Mouse (Mus musculus) left cerebral cortex, adult 11 months (tissue): ENCODE data around the gene Slc18a2.

Source experiments
- DNase-seq: peaks from one replicate; pipeline ENCODE4 v3.0.0; 2022; ENCODE audit warnings: low spot score

Slc18a2 gene

DNA sequence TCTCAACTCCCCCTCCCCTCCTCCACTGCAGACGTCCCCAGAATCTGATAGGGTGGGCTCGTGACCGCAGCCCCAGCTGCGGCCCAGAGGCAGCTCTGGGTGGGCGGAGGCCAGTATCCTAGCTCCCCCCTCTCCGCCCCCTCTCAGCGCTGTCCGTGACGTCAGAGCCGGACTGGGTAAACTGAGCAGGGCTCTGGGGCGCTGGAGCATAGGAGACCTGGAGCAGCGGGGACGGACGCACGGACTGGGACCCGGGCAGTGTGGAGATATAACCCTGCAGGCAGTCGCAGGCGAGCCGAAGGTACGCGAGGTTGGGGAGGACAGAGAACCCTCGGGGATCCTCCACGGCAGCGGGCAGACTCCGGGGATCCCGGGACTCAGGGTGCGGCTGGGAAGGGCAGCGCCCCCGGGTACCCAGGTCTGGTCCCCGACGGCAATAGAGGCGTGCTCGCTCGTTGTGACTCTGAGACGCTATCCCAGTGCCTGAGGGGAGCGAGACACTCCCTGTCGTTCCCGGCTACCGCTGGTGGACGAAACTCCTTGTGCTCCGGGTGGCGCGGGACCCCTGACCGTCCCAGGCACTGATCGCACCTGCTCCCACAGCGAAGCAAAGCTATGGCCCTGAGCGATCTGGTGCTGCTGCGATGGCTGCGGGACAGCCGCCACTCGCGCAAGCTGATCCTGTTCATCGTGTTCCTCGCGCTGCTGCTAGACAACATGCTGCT, at the start of gene Slc18a2:
Gene Slc18a2, plus strand, starts transcription at position 179 of the 725 bp plus-strand sequence.
- DNase-seq: no peak

DNA sequence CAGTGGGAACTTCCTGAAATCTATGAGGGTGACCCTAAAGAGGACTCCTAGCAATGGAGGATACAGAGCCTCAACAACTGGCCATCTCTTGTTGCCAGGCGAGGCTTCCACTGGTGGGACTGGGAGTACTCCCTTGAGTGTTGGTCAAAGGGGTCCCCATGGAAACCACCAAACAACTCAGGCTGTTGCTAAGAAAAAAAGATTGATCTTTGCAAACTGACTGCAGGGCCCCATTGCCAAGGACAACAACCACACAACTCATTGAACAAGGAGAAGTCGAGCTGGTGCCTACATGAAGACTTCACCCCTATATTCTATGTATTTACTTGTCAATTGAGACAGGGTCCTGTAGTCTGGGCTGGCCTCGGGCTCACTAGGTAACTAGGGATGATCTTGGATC, 43.8 kb upstream of the Slc18a2 start:
- DNase-seq: no peak

DNA sequence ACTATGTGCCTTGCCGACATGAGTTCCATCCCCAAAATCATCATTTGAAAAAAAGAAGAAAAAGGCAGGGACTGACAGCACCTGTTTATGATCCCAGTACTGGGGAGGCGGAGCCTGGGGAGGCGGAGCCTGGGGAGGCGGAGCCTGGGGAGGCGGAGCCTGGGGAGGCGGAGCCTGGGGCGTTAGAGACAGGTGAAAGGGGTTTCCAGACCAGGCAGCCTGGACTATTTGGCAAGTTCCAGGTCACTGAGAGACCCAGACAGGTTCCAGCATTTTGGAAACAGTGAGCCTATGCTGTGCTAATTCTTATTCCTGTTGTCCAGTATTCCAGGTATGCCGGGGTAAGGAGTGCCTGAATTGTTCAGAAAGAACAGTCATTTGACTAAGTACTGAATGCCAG, 41.7 kb upstream of the Slc18a2 start, which contains the start of gene Kcnk18:
Gene Kcnk18, plus strand, starts transcription at position 224 of the 400 bp plus-strand sequence.
- no peak for DNase-seq

DNA sequence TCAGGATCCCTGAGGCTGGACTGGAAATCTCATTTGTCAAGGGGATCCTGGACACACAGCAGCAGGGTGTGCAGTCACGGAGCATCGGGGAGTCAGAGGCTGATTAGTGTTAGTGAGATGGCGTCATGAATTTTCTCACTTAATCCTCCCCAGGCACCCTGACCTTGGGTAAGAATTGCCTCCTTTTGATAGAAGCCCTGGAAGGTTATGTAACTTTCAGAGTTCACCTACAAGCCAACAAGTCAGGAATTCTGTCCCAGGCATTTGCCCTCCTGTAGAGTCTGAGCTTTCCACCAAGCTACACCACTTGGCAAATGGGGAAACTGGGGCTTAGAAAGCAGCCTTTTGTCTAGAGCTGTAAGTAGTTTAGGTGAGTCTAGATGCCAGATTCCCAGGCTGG, 39.6 kb upstream of the Slc18a2 start:
- no peak for DNase-seq

DNA sequence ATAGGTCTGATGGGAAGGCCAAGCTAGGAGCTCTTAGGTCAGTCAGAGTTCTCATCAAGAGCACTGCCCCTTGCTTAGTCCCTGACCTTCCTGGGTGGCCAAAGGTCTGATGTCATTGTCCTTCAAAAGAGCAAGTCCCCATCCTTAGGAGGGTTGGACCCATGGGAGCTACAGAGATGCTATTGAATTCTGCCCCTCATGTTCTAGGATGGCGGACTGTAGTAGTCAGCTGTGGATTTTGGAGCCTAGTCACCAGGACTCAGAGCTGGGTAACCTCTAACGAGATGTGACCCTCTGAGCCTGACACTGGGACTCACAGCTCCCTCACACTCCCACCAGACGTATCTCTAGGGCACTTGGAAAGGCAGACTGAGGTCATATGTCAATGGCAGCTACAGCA, 32.3 kb upstream of the Slc18a2 start:
- DNase-seq: no peak

DNA sequence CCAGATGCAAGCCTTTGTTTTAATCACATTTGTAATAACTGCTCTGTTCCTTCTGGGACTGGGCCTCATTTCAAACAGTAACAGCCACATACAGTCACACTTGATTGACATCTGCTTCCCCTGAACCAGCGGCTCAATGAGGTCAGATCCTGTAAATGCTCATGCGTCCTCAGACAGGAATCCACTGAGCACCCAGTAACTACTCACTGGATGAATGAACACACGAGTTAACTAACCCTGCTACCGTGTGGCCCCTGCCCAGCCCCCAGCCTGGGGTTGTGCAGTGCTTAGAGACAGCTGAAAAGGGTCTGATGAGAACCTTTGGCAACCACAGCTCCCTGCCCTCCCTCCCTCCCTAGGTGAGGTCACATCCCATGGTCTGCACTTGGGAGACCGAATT, 27.9 kb upstream of the Slc18a2 start:
- DNase-seq: no peak

DNA sequence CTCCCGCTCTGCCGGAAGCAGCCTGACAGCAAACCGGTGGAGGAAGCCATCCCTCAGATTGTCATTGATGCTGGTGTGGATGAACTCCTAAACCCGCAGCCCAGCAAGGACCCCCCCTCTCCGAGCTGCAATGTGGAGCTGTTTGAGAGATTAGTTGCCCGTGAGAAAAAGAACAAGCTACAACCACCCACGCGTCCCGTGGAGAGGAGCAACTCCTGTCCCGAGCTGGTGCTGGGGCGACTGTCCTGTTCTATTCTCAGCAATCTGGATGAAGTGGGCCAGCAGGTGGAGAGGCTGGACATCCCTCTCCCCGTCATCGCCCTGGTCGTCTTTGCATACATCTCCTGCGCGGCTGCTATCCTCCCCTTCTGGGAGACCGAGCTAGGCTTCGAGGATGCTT, 25.7 kb upstream of the Slc18a2 start:
- no peak for DNase-seq

DNA sequence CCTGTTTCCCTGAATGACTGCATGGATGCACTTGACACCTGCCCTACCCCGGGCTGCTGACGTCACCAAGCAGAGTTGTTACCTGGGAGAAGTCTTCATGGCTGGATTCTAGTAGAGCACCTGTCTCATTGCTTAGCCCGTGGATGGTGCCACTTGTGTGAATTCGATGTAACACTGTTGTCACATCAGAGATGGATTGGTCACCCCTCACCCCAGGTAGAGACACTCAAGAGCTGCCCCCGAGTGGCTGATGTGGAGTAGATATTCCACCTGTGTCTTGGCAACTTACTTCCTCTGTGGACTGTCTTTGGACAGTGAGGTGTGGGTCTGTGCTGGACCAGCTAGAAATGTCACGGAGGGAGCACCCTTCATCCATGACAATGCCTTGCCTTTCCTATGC, 24.6 kb upstream of the Slc18a2 start:
- DNase-seq: no peak

DNA sequence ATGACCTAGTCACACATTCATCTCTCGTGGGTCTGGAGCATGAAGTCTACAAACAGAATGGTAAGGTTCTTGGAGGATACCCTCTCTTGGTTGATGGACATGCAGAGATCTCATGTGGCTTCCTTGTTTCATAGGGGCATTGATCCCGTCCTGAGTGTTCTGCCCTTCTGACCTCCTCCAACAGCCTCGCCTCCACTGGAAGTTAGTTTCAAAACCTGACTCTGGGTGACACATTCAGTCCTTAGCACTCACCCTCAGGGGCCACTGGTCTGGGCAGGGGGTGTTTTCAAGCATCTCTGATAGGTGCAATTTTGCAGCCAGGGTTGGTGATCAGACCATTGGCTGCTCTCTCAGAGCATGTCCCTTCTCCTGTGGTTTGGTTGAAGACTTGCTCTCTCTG, 22.1 kb upstream of the Slc18a2 start:
- DNase-seq: no peak

DNA sequence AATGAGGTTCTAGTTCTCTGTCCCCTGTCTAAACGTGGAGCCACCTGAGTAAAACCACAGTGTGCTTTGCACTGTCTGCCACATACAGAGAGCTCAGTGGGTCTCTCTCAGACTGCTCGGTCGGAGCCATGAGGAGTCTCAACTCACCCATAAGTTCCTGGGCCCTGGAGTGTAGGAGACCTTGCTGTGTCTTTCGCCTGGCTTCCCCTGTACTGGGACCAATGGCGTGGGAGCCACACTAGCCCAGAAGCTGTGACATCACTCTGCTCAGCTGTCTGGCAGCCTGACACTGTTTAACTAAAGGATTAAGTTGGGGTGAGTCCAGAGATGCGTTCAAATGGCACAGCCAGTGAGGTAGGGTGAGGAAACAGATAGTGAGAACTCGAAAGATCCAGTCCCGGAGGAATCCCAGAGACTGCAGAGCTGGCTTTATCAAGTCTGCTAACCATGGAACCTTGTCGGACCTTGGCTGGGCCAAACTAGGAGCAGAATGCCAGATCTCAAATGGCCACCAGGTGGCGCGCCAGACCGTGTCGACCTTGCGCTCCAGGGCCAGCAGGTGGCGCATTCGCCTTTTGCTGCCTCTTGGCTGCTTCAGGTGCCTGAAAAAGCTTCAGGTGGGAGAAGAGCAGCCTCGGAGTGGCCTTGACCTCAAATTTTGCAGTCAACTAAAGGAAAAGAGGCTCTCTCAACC, 21.4 kb upstream of the Slc18a2 start:
- peak; percentile 58 for DNase-seq

DNA sequence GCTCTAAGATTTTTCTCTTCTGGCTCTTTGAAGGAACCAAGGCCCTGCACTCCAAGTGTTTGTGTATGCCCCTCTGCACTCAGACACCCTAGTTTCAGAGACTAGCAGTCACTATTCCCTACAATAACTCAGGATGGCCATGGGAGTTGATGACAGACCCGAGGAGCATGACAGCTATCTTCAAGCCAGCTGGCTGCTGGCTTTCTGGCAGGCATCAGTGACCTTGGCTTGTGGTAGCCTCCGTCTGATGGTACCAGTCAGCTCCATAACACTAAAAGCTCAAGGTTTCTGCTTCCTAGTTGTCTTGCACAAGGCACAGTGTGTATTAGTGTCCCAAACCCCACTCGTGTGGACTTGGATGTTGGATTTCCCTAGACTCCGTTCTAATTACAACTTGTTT, 18.7 kb upstream of the Slc18a2 start:
- no peak for DNase-seq

DNA sequence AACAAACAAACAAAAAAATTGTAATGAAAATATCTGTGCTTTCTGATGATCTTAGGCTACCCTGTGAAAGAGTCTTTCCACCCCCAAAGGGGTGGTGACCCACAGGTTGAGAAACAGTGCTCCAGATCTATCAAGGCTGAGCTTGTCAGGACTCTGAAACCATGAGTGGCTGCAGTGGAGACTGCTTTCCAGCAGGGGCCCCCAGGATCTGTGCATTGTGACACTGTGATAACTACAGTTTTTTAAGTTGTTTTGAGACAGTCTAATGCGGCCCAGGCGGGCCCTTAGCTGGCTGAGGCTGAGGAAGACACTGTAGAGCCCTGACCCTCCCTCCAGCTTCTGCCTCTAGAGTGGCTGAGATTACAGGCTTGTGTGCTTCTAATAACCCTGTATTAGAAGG, 17.6 kb upstream of the Slc18a2 start:
- DNase-seq: no peak

DNA sequence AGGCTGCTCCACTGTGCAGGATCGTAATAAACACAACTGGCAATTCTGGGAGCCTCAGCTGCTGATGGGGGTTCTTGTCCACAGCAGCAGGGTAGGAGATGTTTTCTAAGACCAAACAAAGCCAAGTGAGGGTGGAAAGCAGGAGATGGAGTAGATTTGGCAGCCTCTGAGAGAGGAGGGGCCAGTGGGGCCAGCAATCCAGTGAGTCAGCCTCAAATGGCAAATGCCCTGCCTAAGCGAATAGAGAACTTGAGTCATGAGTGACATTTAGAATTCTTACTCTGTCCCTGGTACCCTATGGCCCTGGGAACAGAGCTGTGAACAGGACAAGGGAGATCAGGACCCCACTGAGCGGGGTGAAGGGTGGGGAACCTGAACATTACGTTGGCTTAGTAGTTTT, 12.6 kb upstream of the Slc18a2 start:
- DNase-seq: no peak

DNA sequence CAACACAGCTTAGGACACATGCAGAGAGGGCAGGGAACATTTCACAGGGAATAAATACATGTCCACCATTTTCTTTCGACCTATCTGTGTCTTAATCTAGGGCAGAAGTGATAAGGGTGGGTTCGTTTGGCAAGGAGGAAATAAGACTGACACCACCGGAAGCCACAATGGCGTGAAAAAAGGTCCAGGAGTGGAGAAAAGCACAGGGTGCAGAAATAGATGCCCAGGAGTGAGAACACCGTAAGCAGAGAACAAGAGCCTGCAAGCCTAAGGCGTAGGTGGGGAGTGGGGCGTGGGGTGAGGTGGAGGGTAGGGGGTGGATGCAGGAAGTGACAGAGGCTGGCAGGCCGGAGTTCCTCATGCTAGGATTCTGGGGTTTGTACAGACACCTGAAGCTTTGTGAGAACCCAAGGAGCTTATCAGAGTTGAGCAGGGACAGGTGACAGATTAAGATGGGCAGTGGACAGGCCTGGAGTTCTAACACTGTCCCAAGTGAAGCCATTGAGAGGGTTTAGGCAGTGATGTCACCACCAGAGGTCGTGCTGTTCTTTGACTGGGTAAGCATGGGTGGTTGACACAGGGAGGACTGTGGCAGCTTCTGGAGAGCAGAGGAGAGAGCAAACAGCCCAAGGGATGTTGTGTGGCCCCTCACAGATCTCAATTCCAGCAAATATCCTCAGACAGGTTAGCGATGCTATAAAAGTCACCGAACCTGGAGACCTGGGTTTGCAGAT, 12.0 kb upstream of the Slc18a2 start:
- no peak for DNase-seq

DNA sequence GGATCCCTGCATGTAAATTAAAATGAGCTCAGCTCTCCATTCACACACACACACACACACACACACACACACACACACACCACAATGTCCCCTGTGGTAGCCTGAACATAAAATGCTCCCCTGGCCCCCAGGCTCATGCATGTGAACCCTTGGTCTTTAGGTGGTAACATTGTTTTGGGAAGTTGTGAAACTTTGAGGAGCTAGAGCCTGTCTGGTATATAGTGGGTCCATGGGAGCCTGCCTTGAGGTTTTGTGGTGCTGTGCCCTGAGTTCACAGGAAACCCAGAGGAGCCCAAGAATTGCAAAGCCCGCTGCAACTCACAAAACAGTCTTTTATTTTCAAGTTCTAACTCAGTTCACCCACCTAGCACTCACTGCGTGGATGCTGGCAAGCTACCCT, 8.0 kb upstream of the Slc18a2 start:
- no peak for DNase-seq

DNA sequence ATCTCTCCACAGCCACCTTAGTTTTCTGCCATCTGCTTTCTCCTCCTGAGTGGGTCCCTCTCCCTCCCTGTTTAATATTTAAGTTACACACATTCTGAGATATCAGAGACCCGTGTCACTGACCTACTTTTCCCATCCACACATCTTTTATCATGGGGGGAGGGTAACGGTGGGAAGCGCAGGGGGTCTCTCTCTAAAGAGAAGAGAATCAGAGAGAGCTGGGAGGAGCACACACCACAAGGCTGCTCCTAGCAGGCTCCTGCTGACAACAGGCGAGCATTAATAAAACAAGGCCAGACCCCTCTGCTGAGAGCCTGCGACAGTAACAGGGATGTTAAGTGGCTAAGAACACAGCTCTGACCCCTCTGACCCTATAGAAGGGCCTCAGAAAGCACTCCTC, 1.1 kb upstream of the Slc18a2 start:
- DNase-seq: no peak

DNA sequence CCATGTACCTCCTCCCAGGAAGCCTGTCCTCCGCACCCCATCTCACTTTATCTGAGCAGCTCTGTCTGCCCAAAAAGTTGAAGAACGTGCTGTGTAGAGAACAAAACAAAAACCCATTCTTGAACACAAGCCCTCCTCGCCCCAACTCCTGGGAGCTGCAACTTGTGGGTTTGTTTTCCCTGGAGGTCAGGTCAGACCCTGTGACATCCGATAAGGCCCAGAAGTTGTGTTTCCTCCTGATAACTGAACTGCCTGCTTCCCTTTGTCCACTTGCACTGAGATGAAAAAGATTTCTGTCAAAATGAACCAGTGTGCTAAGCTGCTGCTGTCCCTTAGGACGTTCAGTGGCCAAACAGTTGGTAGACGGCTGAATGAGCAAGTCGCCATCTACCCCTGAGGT, 908 bp downstream of the Slc18a2 start:
- no peak for DNase-seq

DNA sequence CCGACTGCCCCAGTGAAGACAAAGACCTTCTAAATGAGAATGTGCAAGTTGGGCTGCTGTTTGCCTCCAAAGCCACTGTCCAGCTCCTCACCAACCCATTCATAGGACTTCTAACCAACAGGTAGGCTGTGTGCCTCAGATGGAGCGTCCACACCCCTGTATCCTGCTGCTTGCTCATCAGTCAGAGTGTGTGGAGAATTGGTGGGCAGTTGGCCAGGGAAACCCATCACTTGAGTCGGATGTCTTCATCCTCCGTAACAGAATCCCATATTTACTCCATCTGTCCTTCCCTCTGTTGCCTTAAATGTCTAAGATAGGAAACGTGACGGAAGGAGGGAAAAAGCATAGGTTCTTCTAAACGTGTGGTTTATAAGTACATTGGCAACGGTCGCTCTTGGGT, 2.5 kb downstream of the Slc18a2 start:
- DNase-seq: no peak

DNA sequence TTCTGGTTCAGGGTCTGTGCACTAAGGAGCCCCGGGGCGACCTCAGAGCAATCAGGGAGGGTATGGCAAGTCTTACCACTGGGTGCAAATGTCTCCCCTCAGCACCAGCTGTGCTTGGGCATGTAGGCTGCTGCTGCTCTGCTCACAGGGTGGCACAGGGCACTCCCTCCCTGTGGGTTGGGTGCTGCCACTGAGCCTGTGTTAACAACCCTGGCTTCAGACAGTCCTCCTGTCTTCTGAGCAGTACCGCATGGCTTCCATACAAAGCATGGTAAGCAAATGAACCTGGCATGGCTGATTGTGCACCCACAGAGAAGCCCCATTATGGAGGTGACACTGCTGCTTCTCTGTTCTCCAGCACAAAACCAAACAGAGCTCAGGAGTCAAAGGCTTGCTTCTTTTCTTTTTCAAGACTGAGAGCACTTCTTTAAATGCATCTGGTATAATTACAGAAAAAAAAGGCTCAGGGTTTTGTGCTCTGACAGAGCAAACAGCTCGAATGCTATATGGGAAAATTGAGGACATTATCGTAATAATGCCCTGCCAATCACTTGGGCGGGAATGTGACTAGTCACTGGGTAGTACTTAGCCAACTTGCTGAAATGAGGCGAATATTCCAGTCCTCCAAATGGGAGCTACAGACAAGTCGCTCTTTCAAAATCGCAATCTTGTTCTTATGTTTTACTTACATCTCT, 4.3 kb downstream of the Slc18a2 start:
- no peak for DNase-seq

DNA sequence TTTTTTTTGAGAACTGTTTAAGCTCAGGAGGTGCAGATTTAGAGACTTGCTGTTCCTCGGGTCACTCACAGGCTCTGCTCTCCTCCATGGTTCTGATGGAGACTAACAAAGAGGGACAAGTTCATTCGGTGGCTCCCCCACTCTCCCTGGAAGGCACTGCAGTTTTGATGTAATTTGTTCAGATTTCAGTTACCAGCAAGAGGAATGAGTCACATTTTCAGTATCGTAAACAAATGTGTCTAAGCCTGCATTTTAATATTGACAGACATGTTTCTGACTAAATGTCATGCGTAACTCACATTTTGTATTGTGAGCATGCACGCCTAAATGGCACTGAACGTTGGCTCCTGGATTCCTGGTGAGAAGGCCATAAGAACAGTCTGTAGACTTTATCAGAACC, 5.2 kb downstream of the Slc18a2 start:
- DNase-seq: no peak

DNA sequence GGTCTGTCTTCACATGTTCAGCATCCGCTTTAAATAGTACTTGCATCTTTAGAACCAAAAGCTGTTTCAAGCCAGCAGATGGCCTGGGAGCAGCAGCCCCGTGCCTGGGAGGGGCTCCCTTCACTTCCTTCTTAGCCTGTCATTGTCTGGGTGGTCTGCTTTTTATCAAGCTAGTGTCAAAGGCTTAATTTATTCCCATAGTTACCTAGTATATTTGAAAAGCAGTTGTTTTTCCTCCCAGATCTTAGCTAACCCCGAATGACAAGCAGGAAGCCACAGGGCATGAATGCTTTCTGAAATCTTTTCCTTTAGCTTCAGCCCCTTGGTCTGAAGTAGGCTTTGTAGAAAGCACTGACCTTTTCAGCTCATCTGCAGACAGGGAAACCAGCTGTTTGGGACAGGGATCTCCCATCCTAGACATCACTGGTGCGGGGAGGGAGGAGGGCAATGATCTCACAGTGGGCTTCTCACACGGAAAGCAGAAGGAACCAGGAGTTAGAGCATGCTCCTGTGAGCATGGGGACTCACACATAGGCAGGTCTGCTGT, 6.8 kb downstream of the Slc18a2 start:
- no peak for DNase-seq

DNA sequence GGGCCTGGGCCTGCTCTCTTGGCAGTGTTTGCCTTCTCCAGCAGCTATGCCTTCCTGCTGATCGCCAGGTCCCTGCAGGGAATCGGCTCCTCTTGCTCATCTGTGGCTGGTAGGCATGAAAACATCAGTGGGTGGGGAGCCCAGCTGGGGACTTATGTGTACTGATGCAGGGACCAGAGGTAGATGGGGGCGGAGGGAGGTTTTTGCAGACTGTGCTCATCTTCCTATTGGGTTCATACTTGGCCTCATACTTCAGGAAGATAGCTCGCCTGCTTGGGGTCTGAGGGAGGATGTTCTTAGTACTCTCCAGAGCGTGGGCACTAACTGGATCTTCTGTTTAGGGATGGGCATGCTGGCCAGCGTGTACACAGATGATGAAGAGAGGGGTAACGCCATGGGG, 12.5 kb downstream of the Slc18a2 start:
- DNase-seq: no peak
